Mouse (Mus musculus): ENCODE data around the gene Syt2. TPM values are rescaled to one million over a fixed set of nuclear protein-coding genes. Genes with fewer than 3 reads are reported as not detected.
A peak's percentile ranks its signal among the peaks of the same experiment; 100 is the strongest.

Gene Syt2
- polyA plus RNA-seq, 1 experiment, result 5.7 TPM

GRCm38 (mm10) chr1:134777201-134777885 lies 130.9 kb downstream of the Syt2 start:
- no peak for DNase-seq (ENCODE audit: low read depth)
- no peak for TF ChIP-seq POLR2A (IDR thresholded peaks at IDR 0.05; ENCODE audit: borderline replicate concordance, extremely low read depth, insufficient read depth, insufficient read length, poor library complexity, severe bottlenecking)
- no peak for TF ChIP-seq CTCF (IDR thresholded peaks at IDR 0.05; ENCODE audit: borderline replicate concordance, extremely low read depth, insufficient read depth, insufficient read length)

GRCm38 (mm10) chr1:134777936-134778548 lies 131.6 kb downstream of the Syt2 start:
- no peak for DNase-seq (ENCODE audit: low read depth)
- no peak for TF ChIP-seq POLR2A (IDR thresholded peaks at IDR 0.05; ENCODE audit: borderline replicate concordance, extremely low read depth, insufficient read depth, insufficient read length, poor library complexity, severe bottlenecking)
- no peak for TF ChIP-seq CTCF (IDR thresholded peaks at IDR 0.05; ENCODE audit: borderline replicate concordance, extremely low read depth, insufficient read depth, insufficient read length)

- TF ChIP-seq POLR2A (IDR thresholded peaks at IDR 0.05; ENCODE audit: borderline replicate concordance, extremely low read depth, insufficient read depth, insufficient read length, poor library complexity, severe bottlenecking) (no peak), CTCF (IDR thresholded peaks at IDR 0.05; ENCODE audit: borderline replicate concordance, extremely low read depth, insufficient read depth, insufficient read length) (no peak)
Measured at GRCm38 (mm10) chr1:134782797-134783196, 136.3 kb downstream of the Syt2 start.

GRCm38 (mm10) chr1:134783958-134784357 lies 137.5 kb downstream of the Syt2 start:
- TF ChIP-seq POLR2A (IDR thresholded peaks at IDR 0.05; ENCODE audit: borderline replicate concordance, extremely low read depth, insufficient read depth, insufficient read length, poor library complexity, severe bottlenecking) (no peak), CTCF (IDR thresholded peaks at IDR 0.05; ENCODE audit: borderline replicate concordance, extremely low read depth, insufficient read depth, insufficient read length) (no peak)
- DNase-seq (ENCODE audit: low read depth), result no peak

More at GRCm38 (mm10) chr1:134782797-134783196, 136.3 kb downstream of the Syt2 start:
- DNase-seq (ENCODE audit: low read depth), result no peak

GRCm38 (mm10) chr1:134784481-134784880 lies 138.0 kb downstream of the Syt2 start:
- DNase-seq (ENCODE audit: low read depth), result no peak
- no peak for TF ChIP-seq CTCF (IDR thresholded peaks at IDR 0.05; ENCODE audit: borderline replicate concordance, extremely low read depth, insufficient read depth, insufficient read length)

- no peak for TF ChIP-seq POLR2A (IDR thresholded peaks at IDR 0.05; ENCODE audit: borderline replicate concordance, extremely low read depth, insufficient read depth, insufficient read length, poor library complexity, severe bottlenecking)
- no peak for DNase-seq (ENCODE audit: low read depth)
Measured at GRCm38 (mm10) chr1:134784911-134785310, 138.4 kb downstream of the Syt2 start.

- TF ChIP-seq POLR2A (IDR thresholded peaks at IDR 0.05; ENCODE audit: borderline replicate concordance, extremely low read depth, insufficient read depth, insufficient read length, poor library complexity, severe bottlenecking) (no peak), CTCF (IDR thresholded peaks at IDR 0.05; ENCODE audit: borderline replicate concordance, extremely low read depth, insufficient read depth, insufficient read length) (no peak)
- no peak for DNase-seq (ENCODE audit: low read depth)
Measured at GRCm38 (mm10) chr1:134788096-134788495, 141.6 kb downstream of the Syt2 start.

GRCm38 (mm10) chr1:134790716-134791439 lies 144.4 kb downstream of the Syt2 start:
- DNase-seq (ENCODE audit: low read depth), result peak; percentile 41
- TF ChIP-seq CTCF (IDR thresholded peaks at IDR 0.05; ENCODE audit: borderline replicate concordance, extremely low read depth, insufficient read depth, insufficient read length), result no peak
- no peak for TF ChIP-seq POLR2A (IDR thresholded peaks at IDR 0.05; ENCODE audit: borderline replicate concordance, extremely low read depth, insufficient read depth, insufficient read length, poor library complexity, severe bottlenecking)

GRCm38 (mm10) chr1:134791456-134791855 lies 145.0 kb downstream of the Syt2 start:
- DNase-seq (ENCODE audit: low read depth), result no peak
- TF ChIP-seq CTCF (IDR thresholded peaks at IDR 0.05; ENCODE audit: borderline replicate concordance, extremely low read depth, insufficient read depth, insufficient read length), result no peak
- no peak for TF ChIP-seq POLR2A (IDR thresholded peaks at IDR 0.05; ENCODE audit: borderline replicate concordance, extremely low read depth, insufficient read depth, insufficient read length, poor library complexity, severe bottlenecking)

- TF ChIP-seq POLR2A (IDR thresholded peaks at IDR 0.05; ENCODE audit: borderline replicate concordance, extremely low read depth, insufficient read depth, insufficient read length, poor library complexity, severe bottlenecking) (no peak), CTCF (IDR thresholded peaks at IDR 0.05; ENCODE audit: borderline replicate concordance, extremely low read depth, insufficient read depth, insufficient read length) (no peak)
- no peak for DNase-seq (ENCODE audit: low read depth)
Measured at GRCm38 (mm10) chr1:134796076-134796475, 149.6 kb downstream of the Syt2 start.

GRCm38 (mm10) chr1:134796536-134796935 lies 150.1 kb downstream of the Syt2 start:
- DNase-seq (ENCODE audit: low read depth), result peak; percentile 62
- TF ChIP-seq POLR2A (IDR thresholded peaks at IDR 0.05; ENCODE audit: borderline replicate concordance, extremely low read depth, insufficient read depth, insufficient read length, poor library complexity, severe bottlenecking), result no peak
- TF ChIP-seq CTCF (IDR thresholded peaks at IDR 0.05; ENCODE audit: borderline replicate concordance, extremely low read depth, insufficient read depth, insufficient read length), result no peak

Data from brain, embryonic 14.5 days (tissue).